Mouse (Mus musculus) heart, adult 2 months (tissue): ENCODE measurements around the gene Egflam. TPM values are rescaled to one million over a fixed set of nuclear protein-coding genes. Genes with fewer than 3 reads are reported as not detected.

Experiments used
- DNase-seq, 2 experiments: peaks; one replicate each; pipeline ENCODE4 v3.0.0; 2021
- H3K27ac ChIP-seq: fragments of 200-600 bp; 2 replicates; pipeline ENCODE4 v1.8.1; 2022
- H3K27me3 ChIP-seq: fragments of 200-500 bp; 2 replicates; pipeline ENCODE4 v1.6.1; 2012; ENCODE audit warnings: mild to moderate bottlenecking, low read length, inconsistent platforms, mixed read lengths; ENCODE audit not compliant: control insufficient read depth, insufficient read depth
- H3K36me3 ChIP-seq: fragments of 200-500 bp; 2 replicates; pipeline ENCODE4 v1.6.1; 2012; ENCODE audit warnings: low read length, inconsistent platforms; ENCODE audit not compliant: control insufficient read depth, insufficient read depth
- H3K4me1 ChIP-seq: fragments of 200-500 bp; 2 replicates; pipeline ENCODE4 v1.6.1; 2011; ENCODE audit warnings: low read length; ENCODE audit not compliant: control insufficient read depth, insufficient read depth
- H3K4me3 ChIP-seq: fragments of 200-600 bp; 2 replicates; pipeline ENCODE4 v1.8.1; 2022
- H3K79me2 ChIP-seq: fragments of 200-500 bp; replicated peaks from 2 replicates; pipeline ENCODE4 v1.6.1; 2012; ENCODE audit warnings: mild to moderate bottlenecking, inconsistent platforms, low read length, moderate library complexity, mixed read lengths; ENCODE audit not compliant: control insufficient read depth, insufficient read depth
- H3K9ac ChIP-seq: fragments of 200-500 bp; 2 replicates; pipeline ENCODE4 v1.6.1; 2012; ENCODE audit warnings: low read depth, mild to moderate bottlenecking, control low read depth, inconsistent platforms, low read length, mixed read lengths
- CTCF ChIP-seq: fragments of 200-600 bp; IDR thresholded peaks from 2 replicates; pipeline ENCODE4 v1.8.1; 2022; ENCODE audit warnings: antibody characterized with exemption, mild to moderate bottlenecking, moderate library complexity
- EP300 ChIP-seq: fragments of 200-500 bp; IDR thresholded peaks from 2 replicates; pipeline ENCODE4 v1.6.1; 2011; ENCODE audit warnings: low read depth, low read length, control low read depth; ENCODE audit not compliant: insufficient read depth
- POLR2A ChIP-seq: fragments of 200-500 bp; IDR thresholded peaks from 2 replicates; pipeline ENCODE4 v1.6.1; 2011; ENCODE audit warnings: mild to moderate bottlenecking, low read depth, low read length, control low read depth; ENCODE audit not compliant: insufficient read depth
- WGBS: fragments of 180-500 bp; shearing (Covaris S2); methylation state at CpG from one replicate; pipeline ENCODE4 v1.1.7; 2018; 5-methylcytosine and 5-hydroxymethylcytosine counted together
- intact Hi-C: fragments of 180-260 bp; cut with DNase I; formaldehyde crosslinking; loops from one replicate; pipeline ENCODE4 v1.15.1; 2025
- polyA plus RNA-seq: library from polyadenylated mRNA; depleted of rRNA; stranded (reverse); fragments of >200 nt; gene quantifications from 2 replicates; pipeline ENCODE4 v1.2.3, GENCODE M21; 2012
- total RNA-seq, 2 experiments: library from RNA; stranded (reverse); gene quantifications; 2 replicates each; pipeline ENCODE4 v1.2.3; 2021

Egflam gene
- total and polyA plus RNA-seq, 3 experiments, result 7.1 to 12.0 (median 8.2) TPM

- WGBS, result 66% methylated on average over 2 of the region's 2 CpGs
- intact Hi-C loops, result no loop called here
- no peak for DNase-seq
- H3K79me2 ChIP-seq, result no peaks in the 10 kb centered on the region
- no peak overlapping the region for H3K27ac ChIP-seq
- H3K27me3 ChIP-seq, result no peaks in the 10 kb centered on the region
- no peak for TF ChIP-seq CTCF
- no peak for TF ChIP-seq EP300
- TF ChIP-seq POLR2A, result no peak
- peaks cover 6% of the 10 kb centered on the region; the same call in 1 of the 2 replicates for H3K36me3 ChIP-seq
- no peak overlapping the region for H3K9ac ChIP-seq
- peaks cover 14% of the 10 kb centered on the region for H3K4me1 ChIP-seq
- H3K4me3 ChIP-seq, result no peak overlapping the region
Measured at GRCm38 (mm10) chr15:7198816-7199215, 199.4 kb downstream of the Egflam start.

- Histone ChIP-seq H3K27me3 (no peaks in the 10 kb centered on the region), H3K27ac (no peak overlapping the region), H3K79me2 (no peaks in the 10 kb centered on the region), H3K4me3 (no peak overlapping the region), H3K4me1 (peaks cover 9% of the 10 kb centered on the region), H3K9ac (no peak overlapping the region), H3K36me3 (peaks cover 6% of the 10 kb centered on the region; the same call in 1 of the 2 replicates)
- intact Hi-C loops, result no loop called here
- DNase-seq, result no peak
- WGBS, result 82% methylated on average over 3 of the region's 3 CpGs
- no peak for TF ChIP-seq CTCF
- TF ChIP-seq POLR2A, result no peak
- TF ChIP-seq EP300, result no peak
Measured at GRCm38 (mm10) chr15:7197652-7198445, 200.3 kb downstream of the Egflam start.

- DNase-seq, result no peak
- TF ChIP-seq POLR2A (no peak), EP300 (no peak), CTCF (no peak)
- Histone ChIP-seq H3K4me3 (no peak overlapping the region), H3K27me3 (no peaks in the 10 kb centered on the region), H3K27ac (no peak overlapping the region; the same call in 1 of the 2 replicates), H3K79me2 (no peaks in the 10 kb centered on the region), H3K36me3 (peaks cover 11% of the 10 kb centered on the region), H3K4me1 (peaks cover 4% of the 10 kb centered on the region; the same call in 1 of the 2 replicates), H3K9ac (no peak overlapping the region)
- intact Hi-C loops, result no loop called here
- WGBS, result 81% methylated on average over 6 of the region's 6 CpGs
Measured at GRCm38 (mm10) chr15:7194748-7195221, 203.4 kb downstream of the Egflam start.

GRCm38 (mm10) chr15:7194147-7194720 is 204.0 kb downstream of the Egflam start:
- intact Hi-C loops, result no loop called here
- Histone ChIP-seq H3K4me3 (no peak overlapping the region), H3K4me1 (peaks cover 7% of the 10 kb centered on the region; the same call in 1 of the 2 replicates), H3K27me3 (no peaks in the 10 kb centered on the region), H3K79me2 (no peaks in the 10 kb centered on the region), H3K9ac (no peak overlapping the region), H3K36me3 (peaks cover 14% of the 10 kb centered on the region), H3K27ac (no peak overlapping the region)
- DNase-seq, result no peak
- WGBS, result 53% methylated on average over 13 of the region's 13 CpGs
- no peak for TF ChIP-seq CTCF
- TF ChIP-seq POLR2A, result no peak
- TF ChIP-seq EP300, result no peak

GRCm38 (mm10) chr15:7192582-7192981 is 205.6 kb downstream of the Egflam start:
- 93% methylated on average over 2 of the region's 2 CpGs for WGBS
- Histone ChIP-seq H3K36me3 (peaks cover 16% of the 10 kb centered on the region), H3K4me3 (no peak overlapping the region), H3K27me3 (no peaks in the 10 kb centered on the region), H3K27ac (no peak overlapping the region), H3K4me1 (peaks cover 6% of the 10 kb centered on the region; the same call in 1 of the 2 replicates), H3K79me2 (no peaks in the 10 kb centered on the region), H3K9ac (no peak overlapping the region)
- intact Hi-C loops, result no loop called here
- DNase-seq, result no peak
- no peak for TF ChIP-seq CTCF
- TF ChIP-seq POLR2A, result no peak
- TF ChIP-seq EP300, result no peak

GRCm38 (mm10) chr15:7191074-7191473 is 207.1 kb downstream of the Egflam start:
- Histone ChIP-seq H3K4me3 (no peak overlapping the region), H3K79me2 (no peaks in the 10 kb centered on the region), H3K36me3 (peaks cover 16% of the 10 kb centered on the region), H3K9ac (no peak overlapping the region), H3K4me1 (peaks cover 6% of the 10 kb centered on the region; the same call in 1 of the 2 replicates), H3K27me3 (no peaks in the 10 kb centered on the region), H3K27ac (peak overlapping the region; percentile 91)
- WGBS, result 70% methylated on average over 4 of the region's 4 CpGs
- TF ChIP-seq CTCF (no peak), EP300 (no peak), POLR2A (no peak)
- intact Hi-C loops, result no loop called here
- DNase-seq, result no peak
